Mouse (Mus musculus) lung, postnatal 0 days (tissue): ENCODE data around the gene Ticam1. TPM values are rescaled to one million over a fixed set of nuclear protein-coding genes. Genes with fewer than 3 reads are reported as not detected.

Experiments used
- ATAC-seq: fragments of 200-750 bp; cut with Nextera tagmentation; 2 replicates; pipeline ENCODE4 v1.8.0; 2017; ENCODE audit warnings: moderate library complexity
- DNase-seq: peaks from one replicate; pipeline ENCODE4 v3.0.0-alpha.2; 2016; ENCODE audit warnings: low spot score
- H3K27ac ChIP-seq: fragments of 300-500 bp; sonication (generic); 2 replicates; pipeline ENCODE4 v1.5.1; 2014; ENCODE audit warnings: antibody characterized with exemption, mild to moderate bottlenecking, low read length, mixed read lengths
- H3K27me3 ChIP-seq: fragments of 300-500 bp; sonication (generic); replicated peaks from 2 replicates; pipeline ENCODE4 v1.6.1; 2014; ENCODE audit warnings: low read length, mixed read lengths; ENCODE audit not compliant: insufficient read depth
- H3K36me3 ChIP-seq: fragments of 300-500 bp; sonication (generic); 2 replicates; pipeline ENCODE4 v1.6.1; 2014; ENCODE audit warnings: low read length, mixed read lengths; ENCODE audit not compliant: insufficient read depth
- H3K4me1 ChIP-seq: fragments of 300-500 bp; sonication (generic); 2 replicates; pipeline ENCODE4 v1.6.1; 2014; ENCODE audit warnings: antibody characterized with exemption, low read depth, low read length, mixed read lengths; ENCODE audit not compliant: insufficient read depth
- H3K4me2 ChIP-seq: fragments of 300-500 bp; sonication (generic); replicated peaks from 2 replicates; pipeline ENCODE4 v1.6.1; 2014; ENCODE audit warnings: low read depth, mild to moderate bottlenecking, low read length, moderate library complexity, mixed read lengths
- H3K4me3 ChIP-seq: fragments of 300-500 bp; sonication (generic); 2 replicates; pipeline ENCODE4 v1.5.1; 2014; ENCODE audit warnings: low read depth, low read length
- H3K9ac ChIP-seq: fragments of 300-500 bp; sonication (generic); replicated peaks from 2 replicates; pipeline ENCODE4 v1.6.1; 2014; ENCODE audit warnings: low read depth, mild to moderate bottlenecking
- H3K9me3 ChIP-seq: fragments of 300-500 bp; sonication (generic); 2 replicates; pipeline ENCODE4 v1.6.1; 2016; ENCODE audit warnings: low read length, mixed read lengths
- CTCF ChIP-seq: IDR thresholded peaks from 2 replicates; pipeline ENCODE4 v1.5.1; 2016; ENCODE audit warnings: antibody characterized with exemption, mild to moderate bottlenecking
- EP300 ChIP-seq: IDR thresholded peaks from 2 replicates; pipeline ENCODE4 v1.6.1; 2016; ENCODE audit warnings: antibody characterized with exemption, mild to moderate bottlenecking, control low read depth
- WGBS: fragments of 180-500 bp; shearing (Covaris S2); extraction: QIAGEN DNeasy Blood & Tissue Kit; methylation state at CpG from one replicate; pipeline ENCODE4 v1.1.7; 2014; 5-methylcytosine and 5-hydroxymethylcytosine counted together
- polyA plus RNA-seq: library from polyadenylated mRNA; unstranded; fragments of >200 nt; fragmentation: Nextera tagmentation; extraction: Ambion mirVana; gene quantifications from 2 replicates; pipeline ENCODE4 v1.2.1, GENCODE M21; 2015

Gene Ticam1
- polyA plus RNA-seq, 1 experiment from 2014 or later: 4.1 TPM

- no peaks in the 10 kb centered on the region for H3K36me3 ChIP-seq
- no peak overlapping the region for H3K4me3 ChIP-seq
Observed at GRCm38 (mm10) chr17:56305826-56306225, 29.2 kb upstream of the Ticam1 start.

DNA sequence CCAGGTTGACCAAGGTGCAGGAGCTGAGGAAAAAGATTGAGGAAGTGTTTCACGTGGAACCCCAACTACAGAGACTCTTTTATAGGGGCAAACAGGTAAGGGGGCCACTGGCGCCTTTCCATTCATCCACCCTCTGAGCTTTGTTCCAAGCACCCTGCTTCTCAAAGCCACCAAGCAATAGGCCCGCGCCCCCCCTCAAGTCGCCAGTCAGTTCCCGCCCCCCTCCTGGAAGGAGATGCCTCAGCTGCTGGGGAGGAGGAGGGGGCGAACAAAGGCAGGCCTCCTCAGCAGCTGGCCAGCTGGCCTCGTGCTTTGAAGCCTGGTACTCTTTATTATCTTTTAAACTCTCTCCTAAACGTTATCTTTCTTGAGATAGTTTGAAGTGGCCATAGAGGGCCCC, 28.6 kb upstream of the Ticam1 start:
- peak overlapping the region; percentile 99 for H3K4me2 ChIP-seq
- H3K27me3 ChIP-seq: no peaks in the 10 kb centered on the region
- H3K36me3 ChIP-seq: no peaks in the 10 kb centered on the region
- no peak overlapping the region for H3K27ac ChIP-seq
- no peak for DNase-seq
- no peak overlapping the region for H3K9ac ChIP-seq
- TF ChIP-seq EP300 (no peak), CTCF (no peak)
- 21% methylated on average over 9 of the region's 9 CpGs for WGBS
- H3K4me3 ChIP-seq: no peak overlapping the region
- peaks cover 17% of the 10 kb centered on the region for H3K4me1 ChIP-seq
- no peak for ATAC-seq
- no peaks in the 10 kb centered on the region for H3K9me3 ChIP-seq

More at GRCm38 (mm10) chr17:56305826-56306225, 29.2 kb upstream of the Ticam1 start:
- DNase-seq (no peak), ATAC-seq (no peak)
- H3K9me3 ChIP-seq: no peaks in the 10 kb centered on the region
- no peaks in the 10 kb centered on the region for H3K27me3 ChIP-seq
- H3K4me1 ChIP-seq: peaks cover 17% of the 10 kb centered on the region
- H3K9ac ChIP-seq: no peak overlapping the region
- WGBS: 57% methylated on average over 8 of the region's 8 CpGs
- no peak overlapping the region for H3K27ac ChIP-seq
- no peak for TF ChIP-seq EP300
- TF ChIP-seq CTCF: peak; percentile 65
- no peak overlapping the region for H3K4me2 ChIP-seq

DNA sequence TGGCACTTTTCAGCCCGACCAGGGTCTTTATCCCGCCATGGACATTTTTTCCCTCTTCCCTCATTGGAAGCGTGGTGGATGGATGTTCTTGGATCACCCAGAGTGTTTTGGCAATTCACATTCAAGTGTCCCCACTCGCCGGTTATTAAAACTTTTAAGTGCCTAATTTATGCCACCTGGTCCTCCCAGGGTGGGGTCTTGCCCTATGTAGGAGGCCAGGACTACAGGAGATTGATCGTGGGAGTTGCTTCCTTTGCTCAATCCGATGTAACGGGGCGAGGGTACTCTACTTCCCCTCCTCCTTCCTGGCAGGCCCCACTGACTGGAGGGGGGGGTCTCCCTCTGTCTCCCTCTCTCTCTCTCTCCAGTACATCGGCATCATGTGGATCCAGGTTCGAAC, 28.1 kb upstream of the Ticam1 start:
- Histone ChIP-seq H3K4me1 (peaks cover 17% of the 10 kb centered on the region), H3K27ac (no peak overlapping the region), H3K9ac (peak overlapping the region; percentile 36; the same call in 1 of the 2 replicates), H3K4me3 (peak overlapping the region; percentile 69), H3K36me3 (no peaks in the 10 kb centered on the region), H3K4me2 (peak overlapping the region; percentile 99), H3K27me3 (no peaks in the 10 kb centered on the region), H3K9me3 (no peaks in the 10 kb centered on the region)
- ATAC-seq (no peak), DNase-seq (no peak)
- TF ChIP-seq EP300 (no peak), CTCF (no peak)
- 7% methylated on average over 10 of the region's 11 CpGs for WGBS

DNA sequence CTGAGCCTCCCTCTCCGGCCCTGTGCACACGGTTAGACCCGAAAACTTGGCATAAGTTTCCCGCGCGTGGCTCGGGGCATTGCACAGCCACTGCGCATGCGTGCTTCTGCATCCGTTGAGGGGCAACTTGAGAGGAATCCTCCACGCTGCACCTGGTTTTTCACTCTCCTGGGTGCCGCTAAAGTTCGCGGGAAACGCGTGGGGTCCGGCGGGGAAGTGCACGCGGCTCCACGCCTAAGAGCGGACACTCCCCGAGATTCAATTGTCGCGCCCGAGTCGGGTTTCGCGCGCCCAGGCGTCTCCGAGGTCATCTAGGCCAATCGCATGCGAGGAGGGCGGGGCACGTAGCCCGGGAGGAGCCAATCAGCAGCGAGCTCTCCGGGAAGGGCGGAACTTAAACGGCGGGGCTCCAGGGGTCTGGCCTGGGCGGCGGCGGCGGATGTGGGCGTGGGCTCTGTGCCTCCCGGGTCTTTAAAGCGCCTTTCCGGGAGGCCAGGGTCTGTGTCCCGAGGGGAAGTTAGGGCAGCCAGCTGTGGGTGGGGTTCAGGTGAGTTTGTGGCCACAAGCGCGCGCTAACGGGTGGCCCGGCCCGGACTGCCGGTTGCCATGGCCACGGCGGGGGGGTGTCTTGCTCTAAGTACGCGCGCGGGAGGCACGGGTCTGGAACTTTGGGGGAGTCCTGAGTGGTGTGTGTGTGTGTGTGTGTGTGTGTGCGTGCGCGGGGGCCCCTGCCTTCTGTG, 27.4 kb upstream of the Ticam1 start:
- H3K27me3 ChIP-seq: no peaks in the 10 kb centered on the region
- H3K9ac ChIP-seq: peak overlapping the region; percentile 36
- peaks cover 17% of the 10 kb centered on the region for H3K4me1 ChIP-seq
- peak; percentile 97 for ATAC-seq
- peak overlapping the region; percentile 99 for H3K4me2 ChIP-seq
- TF ChIP-seq CTCF (no peak), EP300 (no peak)
- peak overlapping the region; percentile 38; the same call in 1 of the 2 replicates for H3K27ac ChIP-seq
- H3K36me3 ChIP-seq: no peaks in the 10 kb centered on the region
- H3K9me3 ChIP-seq: no peaks in the 10 kb centered on the region
- DNase-seq: peak; percentile 97
- WGBS: 0% methylated on average over 67 of the region's 68 CpGs
- peak overlapping the region; percentile 69 for H3K4me3 ChIP-seq

- Histone ChIP-seq H3K27me3 (no peaks in the 10 kb centered on the region), H3K9ac (peak within 1 kb of the TSS; percentile 36), H3K4me1 (peaks cover 16% of the 10 kb centered on the region), H3K36me3 (no peaks in the 10 kb centered on the region), H3K9me3 (no peaks in the 10 kb centered on the region), H3K27ac (peak within 1 kb of the TSS; percentile 38; the same call in 1 of the 2 replicates), H3K4me3 (peak within 1 kb of the TSS; percentile 69), H3K4me2 (peak within 1 kb of the TSS; percentile 99)
- TF ChIP-seq EP300 (no peak), CTCF (no peak)
- 2% methylated on average over 43 of the region's 43 CpGs for WGBS
- peak; percentile 83 for DNase-seq
- ATAC-seq: peak; percentile 49
Observed at GRCm38 (mm10) chr17:56303160-56303846, 26.7 kb upstream of the Ticam1 start, which contains the start of gene Uhrf1. Gene Uhrf1 (plus strand): TSS chr17:56303321.

- peaks cover 12% of the 10 kb centered on the region for H3K4me1 ChIP-seq
- TF ChIP-seq EP300 (no peak), CTCF (no peak)
- H3K9me3 ChIP-seq: no peaks in the 10 kb centered on the region
- ATAC-seq: 0 out of 2 replicates have a peak, but pooled peaks have one; percentile 8
- WGBS: 25% methylated on average over 13 of the region's 13 CpGs
- no peaks in the 10 kb centered on the region for H3K27me3 ChIP-seq
- DNase-seq: no peak
- H3K9ac ChIP-seq: no peak overlapping the region
- peak overlapping the region; percentile 99 for H3K4me2 ChIP-seq
- H3K36me3 ChIP-seq: no peaks in the 10 kb centered on the region
- H3K27ac ChIP-seq: no peak overlapping the region
- H3K4me3 ChIP-seq: no peak overlapping the region
Observed at GRCm38 (mm10) chr17:56302363-56302996, 25.9 kb upstream of the Ticam1 start.
